Mouse (Mus musculus) kidney, postnatal 0 days (tissue): ENCODE measurements at regions not wholly inside any gene's neighbourhood (a gene's known extent, or its start where the extent isn't known, plus 50 kb on each side); places are given as distances from the start of the nearest gene placed in this dataset.

Experiments
- ATAC-seq: fragments of 200-750 bp; cut with Nextera tagmentation; replicated peaks from 2 replicates; pipeline ENCODE4 v1.8.0; 2017; ENCODE audit warnings: low read depth, moderate number of reproducible peaks, moderate TSS enrichment, moderate library complexity; ENCODE audit not compliant: low FRiP score
- DNase-seq: peaks from one replicate; pipeline ENCODE4 v3.0.0-alpha.2; 2016; ENCODE audit warnings: low spot score
- H3K27ac ChIP-seq: fragments of 300-500 bp; sonication (generic); 2 replicates; pipeline ENCODE4 v1.5.1; 2014; ENCODE audit warnings: mild to moderate bottlenecking
- H3K27me3 ChIP-seq: fragments of 300-500 bp; sonication (generic); 2 replicates; pipeline ENCODE4 v1.6.1; 2014; ENCODE audit warnings: low read length, mixed read lengths; ENCODE audit not compliant: insufficient read depth
- H3K36me3 ChIP-seq: fragments of 300-500 bp; sonication (generic); 2 replicates; pipeline ENCODE4 v1.6.1; 2014; ENCODE audit warnings: low read length, mixed read lengths; ENCODE audit not compliant: insufficient read depth
- H3K4me1 ChIP-seq: fragments of 300-500 bp; sonication (generic); replicated peaks from 2 replicates; pipeline ENCODE4 v1.6.1; 2014; ENCODE audit warnings: antibody characterized with exemption, low read length, mixed read lengths; ENCODE audit not compliant: insufficient read depth
- H3K4me2 ChIP-seq: fragments of 300-500 bp; sonication (generic); 2 replicates; pipeline ENCODE4 v1.6.1; 2014; ENCODE audit warnings: mild to moderate bottlenecking, low read length, moderate library complexity, mixed read lengths
- H3K4me3 ChIP-seq: fragments of 300-500 bp; sonication (generic); replicated peaks from 2 replicates; pipeline ENCODE4 v1.5.1; 2014; ENCODE audit warnings: low read depth, low read length
- H3K9ac ChIP-seq: fragments of 300-500 bp; sonication (generic); 2 replicates; pipeline ENCODE4 v1.6.1; 2014; ENCODE audit warnings: low read depth, low read length
- H3K9me3 ChIP-seq: fragments of 300-500 bp; sonication (generic); replicated peaks from 2 replicates; pipeline ENCODE4 v1.6.1; 2016; ENCODE audit warnings: low read length, inconsistent platforms, mixed read lengths
- CTCF ChIP-seq: IDR thresholded peaks from 2 replicates; pipeline ENCODE4 v1.5.1; 2016; ENCODE audit warnings: antibody characterized with exemption, low read depth, mild to moderate bottlenecking, moderate library complexity
- WGBS: fragments of 180-500 bp; shearing (Covaris S2); extraction: QIAGEN DNeasy Blood & Tissue Kit; methylation state at CpG from one replicate; pipeline ENCODE4 v1.1.7; 2014; 5-methylcytosine and 5-hydroxymethylcytosine counted together

DNA sequence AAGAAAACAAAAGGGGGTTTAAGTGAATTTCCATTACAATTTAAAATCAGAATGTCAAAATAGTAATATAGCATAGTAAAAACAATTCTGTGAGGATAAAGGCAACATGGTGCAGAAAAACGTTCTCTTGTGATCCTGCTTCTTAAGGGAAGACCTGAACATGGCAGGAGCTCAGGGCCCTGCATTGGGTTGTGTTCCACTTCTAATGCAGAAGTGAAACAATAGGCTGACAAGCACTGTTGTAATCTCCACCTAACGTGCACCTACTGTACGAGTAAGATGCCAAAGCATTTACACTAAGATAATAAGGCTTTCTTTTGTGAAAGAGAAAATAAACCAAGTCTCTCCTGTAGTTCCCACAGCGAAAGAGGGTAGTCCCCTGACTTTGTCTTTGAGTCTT lies 136.3 kb upstream of the Zc3h15 start:
- no peak overlapping the region for H3K9ac ChIP-seq
- TF ChIP-seq CTCF, result no peak
- no peaks in the 10 kb centered on the region for H3K4me1 ChIP-seq
- no peaks in the 10 kb centered on the region for H3K27me3 ChIP-seq
- no peaks in the 10 kb centered on the region for H3K36me3 ChIP-seq
- no peak overlapping the region for H3K4me3 ChIP-seq
- H3K27ac ChIP-seq, result no peak overlapping the region
- WGBS, result 67% methylated on average over 4 of the region's 4 CpGs
- no peak overlapping the region for H3K4me2 ChIP-seq
- ATAC-seq (no peak), DNase-seq (no peak)
- H3K9me3 ChIP-seq, result no peaks in the 10 kb centered on the region

DNA sequence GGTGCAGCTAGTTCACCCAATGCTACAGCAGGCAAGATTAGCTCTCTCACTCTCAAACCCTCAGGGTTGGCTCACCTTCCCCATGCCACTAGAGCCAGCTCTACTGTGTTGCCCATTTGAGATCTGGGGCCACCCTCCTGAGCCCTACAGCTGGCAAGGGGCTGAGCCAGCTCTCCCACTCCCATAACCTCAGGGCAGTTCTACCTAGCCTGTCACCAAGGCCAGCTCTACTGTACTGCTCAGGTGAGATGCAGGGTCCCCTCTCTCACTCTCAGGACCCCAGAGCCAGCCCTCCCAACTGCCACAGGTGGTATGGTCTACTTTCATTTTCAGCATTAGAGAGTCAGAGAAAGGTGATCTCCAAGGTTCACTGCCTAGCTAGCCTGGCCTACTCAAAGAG lies 94.8 kb upstream of the Zc3h15 start:
- H3K9me3 ChIP-seq, result no peaks in the 10 kb centered on the region
- ATAC-seq (no peak), DNase-seq (no peak)

DNA sequence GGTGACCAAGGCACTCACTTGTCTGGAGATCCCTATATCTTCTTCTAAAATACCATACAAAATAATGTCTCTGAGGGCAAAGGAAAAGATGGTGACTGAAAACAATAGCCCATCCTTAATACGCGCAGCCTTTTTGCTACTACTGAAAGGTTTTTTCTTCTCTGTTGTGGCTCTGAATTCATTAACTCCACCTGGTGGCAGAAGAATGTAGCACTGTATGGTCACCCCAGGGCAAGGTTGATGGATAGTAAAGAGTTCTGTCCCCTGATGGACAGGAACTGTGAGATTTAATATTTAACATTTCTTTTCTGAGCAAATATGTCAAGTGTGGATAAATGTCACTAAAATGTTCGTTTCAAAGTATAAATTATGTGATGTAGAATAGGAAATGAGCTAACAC lies 91.9 kb upstream of the Zc3h15 start:
- WGBS, result 62% methylated on average over 3 of the region's 3 CpGs
- H3K4me1 ChIP-seq, result no peaks in the 10 kb centered on the region
- TF ChIP-seq CTCF, result peak; percentile 47
- no peaks in the 10 kb centered on the region for H3K27me3 ChIP-seq
- DNase-seq, result no peak
- ATAC-seq, result no peak
- no peak overlapping the region for H3K4me3 ChIP-seq
- no peak overlapping the region for H3K9ac ChIP-seq
- no peaks in the 10 kb centered on the region for H3K36me3 ChIP-seq
- H3K9me3 ChIP-seq, result no peaks in the 10 kb centered on the region
- no peak overlapping the region for H3K4me2 ChIP-seq
- H3K27ac ChIP-seq, result no peak overlapping the region

More for the DNA sequence above, 94.8 kb upstream of the Zc3h15 start:
- Histone ChIP-seq H3K9ac (no peak overlapping the region), H3K36me3 (no peaks in the 10 kb centered on the region), H3K4me1 (no peaks in the 10 kb centered on the region), H3K4me2 (no peak overlapping the region), H3K4me3 (no peak overlapping the region), H3K27me3 (no peaks in the 10 kb centered on the region), H3K27ac (no peak overlapping the region)
- no peak for TF ChIP-seq CTCF
